Mouse (Mus musculus) natural killer cell, adult 2 months (primary cell): Measurements from ENCODE around the gene Tiam2.

Experiments used
- DNase-seq, 2 experiments: peaks; one replicate each; pipeline ENCODE4 v3.0.0; 2022; ENCODE audit warnings: low spot score in 2 of 2

Tiam2 gene

GRCm38 (mm10) chr17:3326148-3326902 is at the start of gene Tiam2:
Gene Tiam2, plus strand, starts transcription at chr17:3326573.
- peak in 1 of 2 experiments; percentile 11 for DNase-seq

- no peak for DNase-seq
These were observed 46.1 kb upstream of the Tiam2 start for GRCm38 (mm10) chr17:3280321-3280720.

GRCm38 (mm10) chr17:3281939-3282338 is 44.4 kb upstream of the Tiam2 start:
- DNase-seq, result no peak

GRCm38 (mm10) chr17:3285030-3285671 is 41.2 kb upstream of the Tiam2 start:
- DNase-seq, result no peak

GRCm38 (mm10) chr17:3286123-3286825 is 40.1 kb upstream of the Tiam2 start:
- no peak for DNase-seq

- peak; percentile 32 to 50 for DNase-seq
These were observed 38.0 kb upstream of the Tiam2 start for GRCm38 (mm10) chr17:3288341-3288740.

- DNase-seq, result no peak
These were observed 31.3 kb upstream of the Tiam2 start for GRCm38 (mm10) chr17:3295097-3295496.

GRCm38 (mm10) chr17:3299487-3299886 is 26.9 kb upstream of the Tiam2 start:
- DNase-seq, result no peak

GRCm38 (mm10) chr17:3305926-3306325 is 20.4 kb upstream of the Tiam2 start:
- DNase-seq, result no peak

GRCm38 (mm10) chr17:3313711-3314624 is 12.4 kb upstream of the Tiam2 start:
- DNase-seq, result peak; percentile 48 to 63

GRCm38 (mm10) chr17:3314625-3315020 is 11.8 kb upstream of the Tiam2 start:
- DNase-seq, result no peak

GRCm38 (mm10) chr17:3315581-3315980 is 10.8 kb upstream of the Tiam2 start:
- DNase-seq, result no peak

GRCm38 (mm10) chr17:3326903-3327279 is 518 bp downstream of the Tiam2 start:
- DNase-seq, result no peak

GRCm38 (mm10) chr17:3327335-3327734 is 962 bp downstream of the Tiam2 start:
- no peak for DNase-seq

- DNase-seq, result no peak
These were observed 2.4 kb downstream of the Tiam2 start for GRCm38 (mm10) chr17:3328820-3329219.

GRCm38 (mm10) chr17:3329429-3329828 is 3.1 kb downstream of the Tiam2 start:
- DNase-seq, result no peak

- no peak for DNase-seq
These were observed 5.5 kb downstream of the Tiam2 start for GRCm38 (mm10) chr17:3331721-3332461.

GRCm38 (mm10) chr17:3336161-3336739 is 9.9 kb downstream of the Tiam2 start:
- no peak for DNase-seq

GRCm38 (mm10) chr17:3336887-3337524 is 10.6 kb downstream of the Tiam2 start:
- DNase-seq, result no peak

- no peak for DNase-seq
These were observed 11.1 kb downstream of the Tiam2 start for GRCm38 (mm10) chr17:3337525-3337888.
